Mouse (Mus musculus): Measurements from ENCODE around the gene Lhfpl2.

DNA sequence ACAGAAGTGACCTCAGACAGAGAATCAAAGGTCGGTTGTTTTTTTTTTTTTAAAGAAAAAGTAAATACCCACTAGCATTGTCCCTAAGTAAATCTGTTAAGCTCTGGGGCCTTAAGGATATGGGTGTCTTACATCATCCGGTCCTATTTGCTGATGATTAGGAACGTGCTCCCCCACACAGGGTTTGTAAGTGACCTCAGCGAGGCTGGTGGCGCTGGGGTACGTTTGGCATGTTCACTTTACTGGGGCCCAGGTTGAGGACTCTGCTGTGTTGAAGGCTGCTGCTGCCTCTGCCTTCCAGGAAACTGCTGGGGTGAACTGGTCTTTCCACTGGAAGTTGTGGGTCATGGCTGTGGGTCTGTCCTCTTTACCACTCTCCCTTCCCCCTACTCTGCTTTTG is 106.9 kb downstream of the Lhfpl2 start:
- TF ChIP-seq POLR2A (IDR thresholded peaks at IDR 0.05; ENCODE audit: insufficient read depth, low read depth, low read length) (no peak), CTCF (IDR thresholded peaks at IDR 0.05; ENCODE audit: insufficient read depth, low read depth, low read length) (no peak)
